Mouse (Mus musculus) embryonic facial prominence, embryonic 10.5 days (tissue): ENCODE measurements around the gene Sh3d19. TPM values are rescaled to one million over a fixed set of nuclear protein-coding genes. Genes with fewer than 3 reads are reported as not detected.

Experiments used
- DNase-seq: peaks from one replicate; pipeline ENCODE4 v3.0.0-alpha.2; 2017; ENCODE audit warnings: low spot score
- H3K27ac ChIP-seq: fragments of 300-500 bp; sonication (generic); replicated peaks from 2 replicates; pipeline ENCODE4 v1.5.1; 2016; ENCODE audit warnings: mild to moderate bottlenecking
- H3K27me3 ChIP-seq: fragments of 300-500 bp; sonication (generic); replicated peaks from 2 replicates; pipeline ENCODE4 v1.6.1; 2016; ENCODE audit warnings: low read depth, mild to moderate bottlenecking; ENCODE audit not compliant: poor library complexity, severe bottlenecking
- H3K36me3 ChIP-seq: fragments of 300-500 bp; sonication (generic); replicated peaks from 2 replicates; pipeline ENCODE4 v1.6.1; 2016; ENCODE audit warnings: mild to moderate bottlenecking, moderate library complexity
- H3K4me1 ChIP-seq: fragments of 300-500 bp; sonication (generic); 2 replicates; pipeline ENCODE4 v1.6.1; 2016
- H3K4me3 ChIP-seq: fragments of 300-500 bp; sonication (generic); 2 replicates; pipeline ENCODE4 v1.5.1; 2016; ENCODE audit warnings: mild to moderate bottlenecking, moderate library complexity
- H3K9me3 ChIP-seq: fragments of 300-500 bp; sonication (generic); 2 replicates; pipeline ENCODE4 v1.6.1; 2016; ENCODE audit warnings: mild to moderate bottlenecking
- WGBS: fragments of 180-500 bp; shearing (Covaris S2); methylation state at CpG from one replicate; pipeline ENCODE4 v1.1.7; 2016; 5-methylcytosine and 5-hydroxymethylcytosine counted together
- polyA plus RNA-seq: library from polyadenylated mRNA; unstranded; fragments of >200 nt; fragmentation: Nextera tagmentation; extraction: Ambion mirVana; gene quantifications from 2 replicates; pipeline ENCODE4 v1.2.1, GENCODE M21; 2016

Gene Sh3d19
- polyA plus RNA-seq, 1 experiment from 2014 or later: 14.9 TPM

- 95% methylated on average over 6 of the region's 6 CpGs for WGBS
- Histone ChIP-seq H3K9me3 (no peaks in the 10 kb centered on the region), H3K27ac (no peak overlapping the region), H3K4me1 (peaks cover 15% of the 10 kb centered on the region), H3K36me3 (peaks cover 85% of the 10 kb centered on the region), H3K4me3 (no peak overlapping the region), H3K27me3 (no peaks in the 10 kb centered on the region)
- DNase-seq: no peak
Measured at GRCm38 (mm10) chr3:86136936-86137574, 166.1 kb downstream of the Sh3d19 start.

- Histone ChIP-seq H3K9me3 (no peaks in the 10 kb centered on the region), H3K4me1 (peaks cover 26% of the 10 kb centered on the region), H3K4me3 (peak overlapping the region; percentile 92; the same call in 1 of the 2 replicates), H3K36me3 (peaks cover 69% of the 10 kb centered on the region), H3K27ac (no peak overlapping the region), H3K27me3 (no peaks in the 10 kb centered on the region)
- 90% methylated on average over 4 of the region's 4 CpGs for WGBS
- no peak for DNase-seq
Measured at GRCm38 (mm10) chr3:86139660-86140059, 168.8 kb downstream of the Sh3d19 start.

GRCm38 (mm10) chr3:86141366-86141765 lies 170.5 kb downstream of the Sh3d19 start:
- peak overlapping the region; percentile 97 for H3K27ac ChIP-seq
- whole genome bisulfite sequencing: 22% methylated on average over 7 of the region's 7 CpGs
- peak; percentile 23 for DNase-seq

GRCm38 (mm10) chr3:86141886-86142262 lies 171.0 kb downstream of the Sh3d19 start:
- Histone ChIP-seq H3K4me1 (peaks cover 26% of the 10 kb centered on the region), H3K9me3 (no peaks in the 10 kb centered on the region), H3K27ac (peak overlapping the region; percentile 97), H3K4me3 (peak overlapping the region; percentile 92), H3K36me3 (peaks cover 47% of the 10 kb centered on the region), H3K27me3 (no peaks in the 10 kb centered on the region)
- DNase-seq: no peak
- under 1% methylated on average over 18 of the region's 18 CpGs for WGBS

More at GRCm38 (mm10) chr3:86141366-86141765, 170.5 kb downstream of the Sh3d19 start:
- Histone ChIP-seq H3K4me1 (peaks cover 26% of the 10 kb centered on the region), H3K4me3 (peak overlapping the region; percentile 92), H3K9me3 (no peaks in the 10 kb centered on the region), H3K36me3 (peaks cover 52% of the 10 kb centered on the region), H3K27me3 (no peaks in the 10 kb centered on the region)

GRCm38 (mm10) chr3:86142263-86142933 lies 171.5 kb downstream of the Sh3d19 start, which contains the start of gene Rps3a1:
Rps3a1 (minus strand) TSS chr3:86142702.
- H3K27me3 ChIP-seq: no peaks in the 10 kb centered on the region
- H3K4me1 ChIP-seq: peaks cover 26% of the 10 kb centered on the region
- H3K36me3 ChIP-seq: peaks cover 41% of the 10 kb centered on the region
- WGBS: under 1% methylated on average over 77 of the region's 77 CpGs
- H3K27ac ChIP-seq: peak within 1 kb of the TSS; percentile 97
- peak within 1 kb of the TSS; percentile 92 for H3K4me3 ChIP-seq
- peak; percentile 99 for DNase-seq
- no peaks in the 10 kb centered on the region for H3K9me3 ChIP-seq

GRCm38 (mm10) chr3:86142934-86143317 lies 172.0 kb downstream of the Sh3d19 start:
- Histone ChIP-seq H3K36me3 (peaks cover 36% of the 10 kb centered on the region), H3K27me3 (no peaks in the 10 kb centered on the region), H3K9me3 (no peaks in the 10 kb centered on the region), H3K4me1 (peaks cover 26% of the 10 kb centered on the region), H3K4me3 (peak overlapping the region; percentile 92), H3K27ac (peak overlapping the region; percentile 97)
- WGBS: 26% methylated on average over 6 of the region's 6 CpGs
- DNase-seq: no peak

GRCm38 (mm10) chr3:86143343-86143742 lies 172.4 kb downstream of the Sh3d19 start:
- Histone ChIP-seq H3K36me3 (peaks cover 32% of the 10 kb centered on the region), H3K9me3 (no peaks in the 10 kb centered on the region), H3K4me3 (peak overlapping the region; percentile 92), H3K27ac (peak overlapping the region; percentile 97), H3K27me3 (no peaks in the 10 kb centered on the region), H3K4me1 (peaks cover 26% of the 10 kb centered on the region)
- 80% methylated on average over 6 of the region's 6 CpGs for WGBS
- DNase-seq: no peak

GRCm38 (mm10) chr3:86149063-86149462 lies 178.2 kb downstream of the Sh3d19 start:
- Histone ChIP-seq H3K27ac (no peak overlapping the region), H3K9me3 (no peaks in the 10 kb centered on the region), H3K27me3 (no peaks in the 10 kb centered on the region), H3K4me3 (no peak overlapping the region), H3K4me1 (peaks cover 10% of the 10 kb centered on the region), H3K36me3 (no peaks in the 10 kb centered on the region)
- WGBS: 76% methylated on average over 6 of the region's 6 CpGs
- DNase-seq: no peak

- Histone ChIP-seq H3K4me1 (peaks cover 10% of the 10 kb centered on the region), H3K36me3 (no peaks in the 10 kb centered on the region), H3K27ac (no peak overlapping the region), H3K27me3 (no peaks in the 10 kb centered on the region), H3K9me3 (no peaks in the 10 kb centered on the region), H3K4me3 (no peak overlapping the region)
- WGBS: 76% methylated on average over 9 of the region's 9 CpGs
- DNase-seq: no peak
Measured at GRCm38 (mm10) chr3:86149521-86149920, 178.6 kb downstream of the Sh3d19 start.

GRCm38 (mm10) chr3:86168841-86169425 lies 198.0 kb downstream of the Sh3d19 start:
- Histone ChIP-seq H3K4me3 (no peak overlapping the region), H3K9me3 (no peaks in the 10 kb centered on the region), H3K36me3 (no peaks in the 10 kb centered on the region), H3K27me3 (no peaks in the 10 kb centered on the region), H3K4me1 (no peaks in the 10 kb centered on the region), H3K27ac (no peak overlapping the region)
- WGBS: 75% methylated on average over 8 of the region's 8 CpGs
- no peak for DNase-seq

- Histone ChIP-seq H3K27me3 (no peaks in the 10 kb centered on the region), H3K36me3 (no peaks in the 10 kb centered on the region), H3K27ac (no peak overlapping the region), H3K4me3 (no peak overlapping the region), H3K9me3 (no peaks in the 10 kb centered on the region), H3K4me1 (no peaks in the 10 kb centered on the region)
- WGBS: 87% methylated on average over 7 of the region's 7 CpGs
- no peak for DNase-seq
Measured at GRCm38 (mm10) chr3:86179714-86180113, 208.8 kb downstream of the Sh3d19 start.
